Comparison of ENCODE assay signal across 8 mouse cellular contexts in the genomic region with DNA sequence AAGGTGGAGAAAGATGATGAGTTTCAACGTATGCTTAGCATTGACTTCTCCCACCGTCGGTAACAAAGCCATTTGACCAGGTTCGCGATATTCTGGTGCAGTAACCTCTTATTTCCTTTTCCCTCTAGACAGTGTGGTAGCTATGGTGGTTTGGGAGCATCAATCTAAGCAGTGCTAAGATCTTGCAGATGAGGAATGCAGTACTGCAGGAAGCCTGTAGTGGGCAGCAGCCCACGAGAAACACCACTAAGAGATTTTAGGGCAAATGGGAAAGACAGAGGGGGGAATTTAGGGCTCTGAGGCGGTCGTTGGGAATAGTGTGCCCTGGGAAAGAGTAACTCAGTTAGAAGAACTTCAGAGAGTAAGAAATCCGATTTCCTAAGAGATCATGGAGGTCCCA. TPM values are rescaled to one million over a fixed set of nuclear protein-coding genes. Genes with fewer than 3 reads are reported as not detected.
DNase-seq lines count a peak whose midpoint lies in the region; ATAC-seq and TF ChIP-seq lines count a peak whose summit lies in the region.

No protein-coding gene starts in this region.

- DNase-seq in frontal cortex, postnatal 10 days (ENCODE audit: low spot score in 2 of 2): no peak
- peak; percentile 46 to 62 for DNase-seq in heart, postnatal 36 days
- DNase-seq in layer of hippocampus, postnatal 10 days (ENCODE audit: low spot score in 2 of 2): peak; percentile 55 to 72
- DNase-seq in lung, postnatal 36 days: peak; percentile 74
- DNase-seq in right cerebral cortex, postnatal 25 days: peak; percentile 54

- H3K4me3 ChIP-seq in bone marrow, adult 2 months (replicated peaks; ENCODE audit: control insufficient read depth, low read depth, low read length): no peak overlapping the region
- H3K4me3 ChIP-seq in embryonic fibroblast, embryonic 13.5 days (ENCODE audit: insufficient read depth, low read length): peak overlapping the region; percentile 84

- H3K27ac ChIP-seq in bone marrow, adult 2 months (ENCODE audit: control insufficient read depth, insufficient read depth, low read depth, low read length, poor library complexity): no peak overlapping the region
- no peak overlapping the region; the same call in 1 of the 2 replicates for H3K27ac ChIP-seq in embryonic fibroblast, embryonic 13.5 days (ENCODE audit: insufficient read depth, low read length)

- peak; percentile 66 for ATAC-seq in frontal cortex, adult (ENCODE audit: low TSS enrichment)

- TF ChIP-seq CTCF in bone marrow, adult 2 months (IDR thresholded peaks at IDR 0.05; ENCODE audit: control insufficient read depth, insufficient read depth, low read length): peak; percentile 25; the same call in 1 of the 2 replicates
- TF ChIP-seq CTCF in embryonic fibroblast, embryonic 13.5 days (IDR thresholded peaks at IDR 0.05; ENCODE audit: borderline replicate concordance, insufficient read depth, low read length): peak; percentile 17; the same call in 1 of the 2 replicates

- intact Hi-C loops in heart, postnatal 36 days (cut with DNase I): loop anchor here (10.0 kb wide), 1 partner anchor 168 kb away; no protein-coding TSS in a partner anchor

- 17% methylated on average over 9 of the region's 9 CpGs for WGBS in bone marrow, adult 2 months

- H3K4me1 ChIP-seq in bone marrow, adult 2 months (ENCODE audit: control insufficient read depth, insufficient read depth, low read length): no peaks in the 10 kb centered on the region
- H3K4me1 ChIP-seq in embryonic fibroblast, embryonic 13.5 days (ENCODE audit: control insufficient read depth, insufficient read depth, low read length): no peaks in the 10 kb centered on the region; the same call in 1 of the 2 replicates

- TF ChIP-seq POLR2A in bone marrow, adult 2 months (IDR thresholded peaks at IDR 0.05; ENCODE audit: borderline replicate concordance, control insufficient read depth, low read depth, low read length): no peak
- no peak for TF ChIP-seq POLR2A in embryonic fibroblast, embryonic 13.5 days (IDR thresholded peaks at IDR 0.05; ENCODE audit: low read depth, low read length)

RNA-seq across cellular contexts. Expression of a gene that starts 9.0 kb away (rescaled TPM):
- polyA plus RNA-seq in bone marrow, adult 2 months (2011; ENCODE audit: insufficient read depth, insufficient read length, low replicate concordance, missing spikeins): 3.2 and 4.1 TPM in 2 replicates
- polyA plus RNA-seq in embryonic fibroblast, embryonic 13.5 days (2011; ENCODE audit: insufficient read length, low read depth, missing spikeins): 37.7 and 45.0 TPM in 2 replicates
- total RNA-seq in heart, postnatal 36 days (2021): 1 to 10 TPM; 3.0 to 3.4 TPM
- 100 to 1,000 TPM; 130 to 132 TPM for total RNA-seq in layer of hippocampus, postnatal 10 days (2021)

RNA-seq across cellular contexts. Expression of a gene that starts 46.8 kb away (rescaled TPM):
- polyA plus RNA-seq in bone marrow, adult 2 months (2011; ENCODE audit: insufficient read depth, insufficient read length, low replicate concordance, missing spikeins): 55.8 and 76.7 TPM in 2 replicates
- polyA plus RNA-seq in embryonic fibroblast, embryonic 13.5 days (2011; ENCODE audit: insufficient read length, low read depth, missing spikeins): 0.80 and 3.5 TPM in 2 replicates
- not detected for total RNA-seq in heart, postnatal 36 days (2021)
- total RNA-seq in layer of hippocampus, postnatal 10 days (2021): 10 to 100 TPM; 20.0 to 20.9 TPM

Comparison
In these comparisons a context has a peak if more than half of its experiments do, and no peak if none do; other contexts are left out.
1. DNase-seq: peak in heart, postnatal 36 days (2 of 2), layer of hippocampus, postnatal 10 days (2 of 2), lung, postnatal 36 days (single experiment) and right cerebral cortex, postnatal 25 days (single experiment); none in frontal cortex, postnatal 10 days (0 of 2).
2. RNA of a gene that starts 9.0 kb away (total RNA-seq): 130 to 132 TPM in layer of hippocampus, postnatal 10 days; 3.0 to 3.4 TPM in heart, postnatal 36 days; every median in the first group is over 10 times any median in the second.
3. RNA of a gene that starts 46.8 kb away (total RNA-seq): 20.0 to 20.9 TPM in layer of hippocampus, postnatal 10 days; not detected in heart, postnatal 36 days; every median in the first group is over 10 times any median in the second.